Mouse (Mus musculus) adrenal gland, adult 18-20 months (tissue): ENCODE results near the gene Kmt2a. TPM values are rescaled to one million over a fixed set of nuclear protein-coding genes. Genes with fewer than 3 reads are reported as not detected.

Experiments used
- DNase-seq, 2 experiments: peaks; one replicate each; pipeline ENCODE4 v3.0.0; 2021 to 2022; ENCODE audit warnings: low spot score in 2 of 2
- long read RNA-seq, 2 experiments: library from polyadenylated mRNA; stranded (forward); transcript quantifications; one replicate each; pipeline ENCODE4 v2.0.0; 2021
- total RNA-seq, 2 experiments: library from RNA; stranded (reverse); gene quantifications; 1 replicate in 1 of 2; 2 replicates in 1 of 2; pipeline ENCODE4 v1.2.3; 2021

Gene Kmt2a
- 10 to 100 TPM; 27.2 to 32.1 TPM for total RNA-seq
- long read RNA-seq, experiment 1, partial matches to known transcripts: 0 of 3 reads
- long read RNA-seq, experiment 1, other reads (novel, unspliced or antisense): 3 of 3 reads
- long read RNA-seq, experiment 2, partial matches to known transcripts: 3 of 4 reads
- long read RNA-seq, experiment 2, other reads (novel, unspliced or antisense): 1 of 4 reads

DNA sequence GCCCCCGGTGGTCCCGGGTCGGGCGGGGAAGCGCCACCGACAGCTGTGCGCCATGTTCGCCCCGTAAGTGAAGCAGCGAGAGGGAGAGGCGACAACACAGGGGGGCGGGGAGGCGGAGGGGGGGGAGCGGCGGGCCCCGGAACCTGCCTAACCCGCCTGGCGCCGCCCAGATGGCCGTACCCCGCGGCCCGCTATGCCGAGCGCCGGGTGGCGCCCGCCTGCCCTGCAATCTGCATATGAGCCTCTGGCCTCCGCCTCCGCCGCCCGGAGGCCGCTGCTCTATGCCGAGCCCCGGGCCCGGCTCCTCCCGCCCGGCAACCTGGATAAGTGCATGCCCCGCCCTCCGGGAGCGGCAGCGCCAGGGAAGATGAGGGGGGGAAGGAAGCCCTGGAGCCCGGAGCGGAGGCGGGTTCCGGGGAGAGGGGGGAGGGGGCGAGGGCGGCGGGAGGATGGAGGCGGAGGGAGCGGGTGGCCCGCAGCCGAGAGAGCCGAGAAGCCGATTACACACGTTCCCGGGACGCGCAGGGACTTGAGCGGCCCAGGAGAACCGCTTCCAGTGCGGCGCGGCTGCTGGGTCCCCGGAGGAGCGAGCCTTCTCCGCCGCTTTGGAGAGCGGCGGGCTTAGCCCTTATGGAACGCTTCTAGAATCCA lies at the start of gene Kmt2a:
Kmt2a (minus strand) TSS at position 76 of the 651 bp plus-strand sequence.
- peak; percentile 98 to 100 for DNase-seq

- DNase-seq: no peak
Measured at GRCm38 (mm10) chr9:44921543-44921942, 40.4 kb upstream of the Kmt2a start.

- no peak for DNase-seq
Measured at GRCm38 (mm10) chr9:44921123-44921468, 40.0 kb upstream of the Kmt2a start.

DNA sequence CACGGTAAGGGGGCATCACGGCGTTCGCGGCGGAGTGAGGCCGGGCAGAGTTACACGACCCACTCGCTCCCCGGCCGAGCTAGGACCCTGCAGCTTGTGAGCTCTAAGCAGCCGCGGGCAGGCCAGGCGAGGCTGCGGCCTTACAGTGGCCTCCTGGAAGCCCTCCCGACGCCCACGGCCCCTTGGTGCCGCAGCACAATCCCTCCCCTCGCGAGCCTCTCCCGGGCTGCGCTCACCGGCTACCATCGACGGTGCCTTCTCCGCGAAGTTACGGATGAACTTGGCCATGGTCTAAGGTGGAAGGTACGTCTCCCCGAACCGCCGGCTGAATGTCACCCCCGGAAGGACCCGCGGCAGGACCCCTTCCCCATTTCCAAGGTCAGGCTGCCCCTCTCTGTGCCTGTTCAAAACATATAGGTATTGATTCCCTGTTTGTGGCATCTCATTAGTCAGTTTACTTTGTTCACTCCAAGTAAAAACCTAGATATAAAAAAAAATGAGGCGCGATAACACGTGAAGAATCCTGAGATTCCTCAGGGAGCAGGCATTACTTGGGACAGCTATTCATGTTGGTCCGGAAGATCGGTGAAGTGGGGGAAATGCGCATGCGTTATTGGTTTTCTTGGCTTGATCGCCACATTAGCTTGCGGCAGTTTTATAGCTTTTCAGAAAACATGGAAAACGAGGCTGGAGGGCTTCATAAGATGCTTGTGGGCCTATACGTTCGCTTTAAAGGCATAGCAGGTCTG lies 39.5 kb upstream of the Kmt2a start, which contains the start of gene Atp5l:
Atp5l (minus strand) TSS at position 369 of the 749 bp plus-strand sequence.
- DNase-seq: peak; percentile 75 to 79

DNA sequence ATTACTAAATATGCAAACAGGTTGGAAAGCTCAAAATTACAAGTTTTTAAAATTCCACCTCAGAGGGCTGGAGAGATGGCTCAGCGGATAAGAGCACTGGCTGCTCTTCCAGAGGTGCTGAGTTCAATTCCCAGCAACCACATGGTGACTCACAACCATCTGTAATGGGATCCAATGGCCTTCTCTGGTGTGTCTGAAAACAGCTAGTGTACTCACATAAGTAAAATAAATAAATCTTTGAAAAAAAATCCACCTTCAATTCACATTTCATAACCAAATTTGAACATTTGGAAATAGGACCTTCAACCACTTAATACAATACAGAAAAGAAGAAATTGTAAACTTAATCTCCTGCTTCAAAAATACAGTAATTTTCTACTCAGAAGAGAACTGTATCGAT lies 38.5 kb upstream of the Kmt2a start:
- no peak for DNase-seq

GRCm38 (mm10) chr9:44916196-44916595 lies 35.1 kb upstream of the Kmt2a start:
- no peak for DNase-seq

DNA sequence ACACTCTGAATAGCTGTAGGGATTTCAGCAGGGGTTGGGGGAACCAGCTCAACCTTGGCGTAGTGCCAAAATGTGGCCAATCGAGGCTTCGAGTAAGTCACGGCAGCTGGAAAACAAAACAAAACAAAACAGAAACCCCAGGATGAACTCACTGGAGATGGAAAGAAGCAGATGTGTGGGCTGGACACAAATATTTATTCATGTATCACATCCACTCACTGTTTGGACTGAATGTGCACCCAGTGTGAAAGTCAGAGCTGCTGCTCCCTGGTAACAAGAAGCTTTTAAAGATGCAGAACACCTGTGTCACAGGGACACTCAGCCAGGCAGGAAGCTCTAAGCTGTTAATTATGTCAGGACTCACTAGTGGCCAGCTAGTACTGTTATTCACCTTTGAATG lies 33.6 kb upstream of the Kmt2a start:
- no peak for DNase-seq

DNA sequence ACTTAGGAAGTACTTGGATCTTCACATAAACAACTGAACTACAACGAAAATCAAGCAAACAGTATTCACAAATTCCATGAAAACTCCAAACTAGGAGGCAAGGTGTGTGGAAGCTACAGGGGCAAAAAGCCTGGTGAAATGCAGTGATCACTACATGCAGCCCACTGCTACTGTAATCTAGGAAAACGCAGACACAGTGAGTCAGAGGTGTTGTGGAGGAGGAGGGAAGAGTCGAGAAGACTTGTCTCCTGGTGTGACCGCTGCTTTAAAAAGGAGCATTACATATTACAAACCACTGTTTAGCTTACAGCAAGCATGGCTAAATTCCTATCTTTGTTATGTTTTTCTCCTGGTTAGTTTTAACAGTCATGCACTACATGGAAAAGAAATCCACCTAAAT lies 30.3 kb upstream of the Kmt2a start:
- DNase-seq: no peak

DNA sequence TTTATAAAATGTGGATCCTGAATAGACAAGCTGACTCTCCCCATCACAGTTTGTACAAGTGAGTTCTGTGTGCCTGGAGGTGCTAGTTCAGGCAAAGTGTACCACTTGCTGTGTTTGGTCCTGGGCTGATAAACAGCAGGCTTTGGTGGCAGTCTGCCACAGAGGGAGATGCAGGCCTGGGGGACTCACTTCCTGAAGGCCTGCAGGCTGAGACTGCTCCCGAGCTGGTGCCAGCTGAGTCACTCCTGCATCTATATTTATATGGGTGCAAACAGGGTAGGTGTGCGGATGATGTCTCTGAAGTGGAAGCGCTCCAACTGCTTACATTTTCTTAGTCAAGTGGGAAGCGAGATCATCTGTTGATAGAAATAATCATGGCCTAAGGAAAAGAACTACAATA lies 24.5 kb upstream of the Kmt2a start:
- no peak for DNase-seq

DNA sequence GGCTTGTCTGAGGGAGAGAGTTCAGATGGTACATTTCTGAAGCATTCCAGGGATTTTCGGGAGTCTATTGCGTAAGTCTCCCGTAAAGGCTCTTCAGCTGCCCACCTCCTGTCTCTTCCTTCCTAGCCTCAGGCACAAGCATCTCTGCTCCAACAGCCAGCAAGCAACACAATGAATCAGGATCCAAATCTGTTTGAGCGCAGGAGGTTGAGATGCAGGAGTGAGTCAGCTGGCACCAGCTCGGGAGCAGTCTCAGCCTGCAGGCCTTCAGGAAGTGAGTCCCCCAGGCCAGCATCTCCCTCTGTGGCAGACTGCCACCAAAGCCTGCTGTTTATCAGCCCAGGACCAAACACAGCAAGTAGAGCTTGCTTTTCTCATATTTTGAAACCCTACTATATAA lies 23.9 kb upstream of the Kmt2a start:
- DNase-seq: peak in 1 of 2 experiments; percentile 36

GRCm38 (mm10) chr9:44903856-44904255 lies 22.8 kb upstream of the Kmt2a start:
- no peak for DNase-seq

DNA sequence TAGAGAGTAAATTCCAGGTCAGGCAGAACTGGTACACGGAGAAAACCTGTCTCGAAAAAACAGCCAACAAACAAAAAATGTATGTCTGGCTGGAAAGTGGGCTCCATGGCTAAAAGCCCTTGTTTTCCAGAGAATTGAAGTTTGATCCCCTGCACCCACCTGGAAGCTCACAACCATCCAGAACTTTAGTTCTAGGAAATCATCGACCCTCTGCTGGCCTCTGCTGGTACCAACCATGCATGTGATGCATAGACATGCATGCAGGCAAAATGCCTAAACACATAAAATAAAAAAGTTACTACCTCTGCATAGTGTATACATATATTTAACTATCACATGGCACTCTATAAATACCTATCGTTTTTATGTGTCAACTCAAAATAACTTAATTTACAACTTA lies 19.3 kb upstream of the Kmt2a start:
- DNase-seq: no peak

GRCm38 (mm10) chr9:44899716-44900115 lies 18.6 kb upstream of the Kmt2a start:
- DNase-seq: no peak

DNA sequence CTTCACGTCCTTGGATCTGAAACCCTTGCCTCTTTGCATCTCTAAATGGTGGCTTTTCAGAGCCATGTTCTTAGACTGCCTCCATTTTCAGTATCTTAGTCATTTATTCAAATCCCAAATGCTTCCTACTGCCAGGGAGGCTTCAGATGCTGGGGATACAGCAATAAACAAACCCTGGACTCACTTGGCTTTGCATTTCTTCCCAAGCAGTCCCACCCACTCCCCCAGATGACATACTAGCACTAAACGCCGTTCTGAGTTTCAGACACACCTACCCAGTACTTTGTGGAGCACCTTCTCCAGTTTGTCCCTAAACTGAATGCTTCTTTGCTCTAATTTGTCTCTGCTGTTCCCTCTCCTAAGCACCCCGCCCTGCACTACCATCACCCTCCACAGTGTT lies 15.9 kb upstream of the Kmt2a start:
- DNase-seq: no peak

DNA sequence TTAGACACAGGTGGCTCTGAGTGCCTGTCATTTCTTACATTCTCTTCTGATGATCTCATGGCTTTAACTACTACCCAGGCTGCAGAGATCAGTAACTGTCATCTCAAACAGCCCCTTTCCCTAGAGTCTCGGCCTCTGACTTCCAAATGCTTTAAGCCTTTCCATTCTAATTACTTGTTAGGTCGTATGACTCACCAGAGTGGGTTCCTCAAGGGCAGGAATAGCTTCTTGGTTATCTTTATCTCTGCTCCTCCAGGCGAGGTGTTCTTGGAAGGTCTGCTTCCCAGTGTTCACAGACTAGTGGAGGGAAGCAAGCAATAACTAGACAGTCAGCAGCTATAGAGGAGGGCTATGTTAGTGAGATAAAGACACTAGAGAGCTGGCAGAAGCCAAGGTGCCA lies 11.6 kb upstream of the Kmt2a start:
- no peak for DNase-seq

DNA sequence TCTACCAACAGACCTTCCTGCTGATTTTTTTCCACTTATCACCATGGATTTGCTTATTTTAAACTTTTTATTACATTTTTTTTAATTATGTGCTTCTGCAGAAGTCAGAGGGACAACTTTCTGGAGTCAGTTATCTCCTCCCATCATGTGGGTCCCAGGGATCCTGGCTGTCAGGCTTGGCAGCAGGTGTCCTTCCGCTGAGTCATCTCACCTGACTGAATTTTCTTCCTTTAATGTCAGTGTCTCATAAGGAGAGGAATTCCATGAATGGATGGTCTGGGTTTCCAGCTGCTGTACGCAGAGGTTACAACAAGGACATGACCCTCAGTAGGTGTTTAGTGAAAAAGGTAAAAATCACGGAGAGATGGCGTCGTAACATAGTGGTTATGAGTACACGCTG lies 10.1 kb upstream of the Kmt2a start:
- DNase-seq: no peak

GRCm38 (mm10) chr9:44890122-44890521 lies 9.0 kb upstream of the Kmt2a start:
- DNase-seq: no peak

- DNase-seq: no peak
Measured at GRCm38 (mm10) chr9:44888114-44888624, 7.1 kb upstream of the Kmt2a start.

DNA sequence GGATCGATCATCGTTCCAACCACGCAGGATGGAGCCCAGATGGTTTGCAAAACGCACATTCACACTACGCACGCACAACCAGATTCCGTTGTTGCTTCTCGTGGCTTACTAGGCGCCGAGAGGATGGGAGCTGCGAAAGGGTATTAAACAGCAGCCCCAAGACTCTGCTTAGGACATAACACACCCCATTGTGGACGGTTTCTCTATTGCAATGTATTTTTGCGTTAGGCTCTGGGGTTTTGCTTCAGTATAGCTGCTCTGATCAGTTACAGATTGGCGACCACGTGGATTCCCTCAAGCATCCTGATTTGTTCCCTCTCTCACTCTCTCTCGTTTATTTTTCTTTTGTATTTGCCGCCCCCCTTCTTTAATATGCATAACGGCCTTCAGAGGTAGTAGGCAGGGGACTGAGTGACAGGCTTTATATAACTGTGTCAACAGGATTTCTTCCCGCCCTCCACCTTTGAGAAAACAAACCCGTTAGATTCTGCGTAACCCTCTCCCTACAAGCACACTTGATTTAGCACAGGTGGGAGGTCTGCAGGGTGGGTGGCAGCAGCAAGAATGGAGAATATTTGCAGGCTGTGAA lies 2.0 kb upstream of the Kmt2a start:
- no peak for DNase-seq

DNA sequence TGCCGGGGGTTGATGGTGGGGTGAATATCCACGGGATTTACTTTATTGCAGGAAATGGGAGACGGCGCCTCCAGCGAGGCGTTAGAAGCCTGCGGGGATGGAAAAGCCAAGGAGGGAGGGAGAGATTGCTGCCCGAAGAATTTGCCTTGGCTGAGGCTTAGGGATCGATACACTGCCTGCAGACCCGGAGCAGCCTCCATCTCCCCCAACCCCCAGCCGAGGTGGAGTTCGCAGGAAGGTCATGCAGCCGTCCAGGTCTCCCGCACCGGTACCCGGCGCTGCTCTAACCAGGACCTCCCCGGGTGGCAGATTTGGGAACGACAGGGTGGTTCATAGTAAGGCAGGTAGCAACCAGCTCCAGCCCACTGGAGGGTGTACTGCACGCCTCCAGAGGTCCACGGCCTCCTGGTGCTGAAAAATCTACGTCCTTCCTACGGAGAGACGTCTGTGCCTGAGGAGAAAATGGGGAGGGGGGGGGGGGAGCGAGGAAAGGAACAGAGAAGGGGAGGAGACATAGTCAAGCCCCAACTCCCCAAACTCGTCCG lies 1.4 kb upstream of the Kmt2a start:
- DNase-seq: peak; percentile 37 to 38

DNA sequence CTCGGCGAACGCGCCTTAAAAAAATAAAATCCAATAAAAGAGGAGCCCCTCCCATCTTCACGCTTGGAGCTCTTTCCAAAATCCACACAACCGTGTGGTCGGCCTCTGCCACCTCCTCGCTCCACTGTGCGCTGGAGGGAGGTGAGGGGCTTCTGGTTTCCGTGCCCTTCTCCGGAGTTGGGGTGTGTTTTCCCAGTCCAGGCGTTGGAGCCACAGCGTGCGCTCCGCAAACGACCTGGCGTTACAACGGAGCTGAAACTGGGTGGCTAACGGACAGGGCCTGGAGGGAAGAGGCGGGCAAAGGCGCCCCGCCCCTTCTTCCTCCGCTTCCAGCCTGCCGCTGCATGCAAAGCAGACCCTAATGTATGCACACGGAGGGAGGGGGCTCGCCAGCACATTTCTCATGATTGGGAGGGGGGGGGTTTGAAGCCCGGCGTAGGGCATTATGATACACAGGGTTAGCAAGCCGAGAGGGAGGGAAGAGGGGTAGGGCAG lies 892 bp upstream of the Kmt2a start:
- peak; percentile 69 to 70 for DNase-seq
